Mouse (Mus musculus) midbrain, embryonic 16.5 days (tissue): ENCODE results near the gene S1pr4. TPM values are rescaled to one million over a fixed set of nuclear protein-coding genes. Genes with fewer than 3 reads are reported as not detected.

Experiments used
- ATAC-seq: fragments of 200-750 bp; cut with Nextera tagmentation; 2 replicates; pipeline ENCODE4 v1.8.0; 2017; ENCODE audit warnings: moderate TSS enrichment
- H3K27ac ChIP-seq: fragments of 300-500 bp; sonication (generic); 2 replicates; pipeline ENCODE4 v1.5.1; 2014; ENCODE audit warnings: mild to moderate bottlenecking, low read length, mixed read lengths
- H3K27me3 ChIP-seq: fragments of 300-500 bp; sonication (generic); 2 replicates; pipeline ENCODE4 v1.6.1; 2014; ENCODE audit warnings: low read depth, low read length, mixed read lengths; ENCODE audit not compliant: control insufficient read depth, insufficient read depth
- H3K36me3 ChIP-seq: fragments of 300-500 bp; sonication (generic); 2 replicates; pipeline ENCODE4 v1.6.1; 2014; ENCODE audit warnings: mild to moderate bottlenecking, low read length, moderate library complexity, mixed read lengths; ENCODE audit not compliant: control insufficient read depth, insufficient read depth
- H3K4me1 ChIP-seq: fragments of 300-500 bp; sonication (generic); 2 replicates; pipeline ENCODE4 v1.6.1; 2014; ENCODE audit warnings: mild to moderate bottlenecking, low read length, mixed read lengths; ENCODE audit not compliant: control insufficient read depth, insufficient read depth
- H3K4me2 ChIP-seq: fragments of 300-500 bp; sonication (generic); 2 replicates; pipeline ENCODE4 v1.6.1; 2014; ENCODE audit warnings: mild to moderate bottlenecking, low read length, mixed read lengths
- H3K4me3 ChIP-seq: fragments of 300-500 bp; sonication (generic); 2 replicates; pipeline ENCODE4 v1.5.1; 2014; ENCODE audit warnings: low read depth, mild to moderate bottlenecking, low read length, moderate library complexity, mixed read lengths
- H3K9ac ChIP-seq: fragments of 300-500 bp; sonication (generic); 2 replicates; pipeline ENCODE4 v1.6.1; 2014; ENCODE audit warnings: low read depth, low read length, mixed read lengths
- H3K9me3 ChIP-seq: fragments of 300-500 bp; sonication (generic); replicated peaks from 2 replicates; pipeline ENCODE4 v1.6.1; 2014; ENCODE audit warnings: mild to moderate bottlenecking, low read length, mixed read lengths; ENCODE audit not compliant: control insufficient read depth, poor library complexity, severe bottlenecking
- WGBS: fragments of 180-500 bp; shearing (Covaris S2); extraction: QIAGEN DNeasy Blood & Tissue Kit; methylation state at CpG from one replicate; pipeline ENCODE4 v1.1.7; 2014; 5-methylcytosine and 5-hydroxymethylcytosine counted together
- polyA plus RNA-seq: library from polyadenylated mRNA; unstranded; fragments of >200 nt; fragmentation: Nextera tagmentation; extraction: Ambion mirVana; gene quantifications from 2 replicates; pipeline ENCODE4 v1.2.1, GENCODE M21; 2015

Gene S1pr4
- polyA plus RNA-seq, 1 experiment from 2014 or later = 0.44 TPM

DNA sequence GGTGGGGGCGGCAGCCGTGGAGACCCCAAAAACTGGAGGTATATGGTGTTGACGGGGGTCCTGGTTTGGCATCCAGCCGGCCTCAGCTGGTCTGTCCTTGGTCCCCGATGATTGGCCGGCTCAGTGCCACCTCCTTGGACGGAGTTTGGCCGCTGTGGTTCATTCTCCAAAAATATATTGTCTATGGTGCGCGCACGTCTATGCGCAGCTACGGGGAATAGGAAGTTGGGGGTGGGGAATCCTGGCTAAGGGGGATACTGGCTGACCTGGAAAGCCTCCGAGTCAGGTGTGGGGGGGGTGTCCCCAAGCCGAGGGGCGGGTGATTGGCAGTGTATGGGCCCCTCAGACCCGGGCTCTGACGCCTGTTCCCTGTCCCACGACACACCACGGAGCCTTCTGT lies 39.5 kb downstream of the S1pr4 start:
- Histone ChIP-seq H3K36me3 (peaks cover 3% of the 10 kb centered on the region; the same call in 1 of the 2 replicates), H3K4me1 (peaks cover 6% of the 10 kb centered on the region; the same call in 1 of the 2 replicates), H3K9me3 (no peaks in the 10 kb centered on the region), H3K4me2 (no peak overlapping the region), H3K4me3 (no peak overlapping the region), H3K27me3 (peaks cover 9% of the 10 kb centered on the region), H3K27ac (no peak overlapping the region), H3K9ac (no peak overlapping the region)
- 33% methylated on average over 20 of the region's 20 CpGs for WGBS
- no peak for ATAC-seq

- WGBS = 73% methylated on average over 21 of the region's 21 CpGs
- Histone ChIP-seq H3K4me3 (no peak overlapping the region), H3K27me3 (peaks cover 19% of the 10 kb centered on the region), H3K9me3 (no peaks in the 10 kb centered on the region), H3K9ac (no peak overlapping the region), H3K4me1 (peaks cover 2% of the 10 kb centered on the region; the same call in 1 of the 2 replicates), H3K36me3 (peaks cover 3% of the 10 kb centered on the region; the same call in 1 of the 2 replicates), H3K27ac (no peak overlapping the region), H3K4me2 (no peak overlapping the region)
- no peak for ATAC-seq
Observed at GRCm38 (mm10) chr10:81459399-81459798, 40.5 kb downstream of the S1pr4 start.

GRCm38 (mm10) chr10:81458267-81458666 lies 41.7 kb downstream of the S1pr4 start:
- H3K27ac ChIP-seq = no peak overlapping the region
- no peak overlapping the region for H3K4me2 ChIP-seq
- H3K4me3 ChIP-seq = no peak overlapping the region
- 86% methylated on average over 6 of the region's 6 CpGs for WGBS
- ATAC-seq = no peak
- H3K9me3 ChIP-seq = no peaks in the 10 kb centered on the region
- H3K9ac ChIP-seq = no peak overlapping the region
- H3K27me3 ChIP-seq = peaks cover 29% of the 10 kb centered on the region
- H3K36me3 ChIP-seq = peaks cover 3% of the 10 kb centered on the region; the same call in 1 of the 2 replicates
- no peaks in the 10 kb centered on the region for H3K4me1 ChIP-seq

- Histone ChIP-seq H3K9me3 (no peaks in the 10 kb centered on the region), H3K4me1 (no peaks in the 10 kb centered on the region), H3K27ac (no peak overlapping the region), H3K27me3 (peaks cover 35% of the 10 kb centered on the region), H3K36me3 (peaks cover 3% of the 10 kb centered on the region; the same call in 1 of the 2 replicates), H3K9ac (no peak overlapping the region), H3K4me3 (no peak overlapping the region), H3K4me2 (no peak overlapping the region)
- no peak for ATAC-seq
- WGBS = 82% methylated on average over 8 of the region's 8 CpGs
Observed at GRCm38 (mm10) chr10:81457624-81458023, 42.3 kb downstream of the S1pr4 start.

DNA sequence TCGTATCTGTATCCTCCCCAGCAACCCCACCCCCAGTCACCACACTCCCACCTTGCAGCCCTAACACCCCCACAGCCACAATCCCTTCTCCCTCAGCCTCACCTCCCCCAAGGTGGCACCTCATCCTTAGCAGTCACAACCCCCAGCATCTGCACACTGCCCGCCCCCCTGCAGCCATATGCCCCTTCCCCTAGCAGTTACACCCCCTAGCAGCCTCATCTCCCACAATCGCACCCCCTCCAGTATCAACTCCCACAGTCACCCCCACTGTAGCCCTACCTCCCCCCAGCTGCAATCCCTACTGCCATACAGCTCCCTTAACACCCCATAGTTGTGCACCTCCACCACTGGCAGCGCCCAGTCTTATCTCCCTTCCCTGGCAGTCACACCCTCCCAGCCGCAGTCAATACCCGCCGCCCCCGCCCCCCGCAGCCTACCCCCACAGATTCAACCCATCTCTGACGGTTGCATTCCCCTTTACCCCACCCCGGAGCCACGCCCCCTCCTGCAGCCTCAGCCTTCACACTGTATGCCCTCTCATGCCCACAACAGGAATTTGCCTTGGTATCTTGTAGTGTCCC lies 42.9 kb downstream of the S1pr4 start:
- ATAC-seq = no peak
- Histone ChIP-seq H3K27me3 (peaks cover 40% of the 10 kb centered on the region), H3K36me3 (no peaks in the 10 kb centered on the region), H3K4me1 (no peaks in the 10 kb centered on the region), H3K4me3 (no peak overlapping the region), H3K9ac (no peak overlapping the region), H3K4me2 (no peak overlapping the region), H3K27ac (no peak overlapping the region), H3K9me3 (no peaks in the 10 kb centered on the region)
- 56% methylated on average over 12 of the region's 12 CpGs for WGBS

- no peaks in the 10 kb centered on the region for H3K4me1 ChIP-seq
- H3K36me3 ChIP-seq = no peaks in the 10 kb centered on the region
- H3K27ac ChIP-seq = no peak within 1 kb of the TSS
- no peak for ATAC-seq
- no peaks in the 10 kb centered on the region for H3K9me3 ChIP-seq
- H3K4me3 ChIP-seq = no peak within 1 kb of the TSS
- H3K4me2 ChIP-seq = no peak within 1 kb of the TSS
- WGBS = 69% methylated on average over 28 of the region's 28 CpGs
- H3K9ac ChIP-seq = no peak within 1 kb of the TSS
- peaks cover 53% of the 10 kb centered on the region for H3K27me3 ChIP-seq
Observed at GRCm38 (mm10) chr10:81455181-81455895, 44.6 kb downstream of the S1pr4 start, which contains the start of gene Nfic. Nfic (minus strand) TSS chr10:81455635.

DNA sequence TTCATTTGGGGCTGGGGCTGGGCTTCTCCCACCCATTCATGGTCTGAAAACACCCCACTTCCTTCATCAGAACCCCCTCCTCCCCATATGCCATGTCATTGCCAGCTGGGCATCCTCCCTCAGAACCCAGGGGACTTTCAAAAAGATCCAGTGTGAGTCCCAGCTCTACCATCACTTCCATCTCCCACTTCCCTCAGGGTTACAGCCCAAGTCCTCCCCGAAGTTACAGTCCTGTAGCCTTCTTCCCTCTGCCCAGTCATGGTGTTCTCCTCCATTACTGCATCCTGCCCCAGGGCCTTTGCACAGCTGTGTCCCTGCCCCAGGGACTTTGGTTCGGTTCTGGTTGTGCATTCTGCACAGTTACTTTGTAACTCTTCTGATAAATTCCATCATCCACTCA lies 45.8 kb downstream of the S1pr4 start:
- H3K4me3 ChIP-seq = no peak overlapping the region
- no peaks in the 10 kb centered on the region for H3K9me3 ChIP-seq
- no peak overlapping the region for H3K27ac ChIP-seq
- H3K9ac ChIP-seq = no peak overlapping the region
- H3K4me1 ChIP-seq = no peaks in the 10 kb centered on the region
- no peaks in the 10 kb centered on the region for H3K36me3 ChIP-seq
- WGBS = 74% methylated on average over 2 of the region's 2 CpGs
- ATAC-seq = no peak
- H3K4me2 ChIP-seq = no peak overlapping the region
- H3K27me3 ChIP-seq = peaks cover 53% of the 10 kb centered on the region

- Histone ChIP-seq H3K4me3 (no peak overlapping the region), H3K27me3 (peaks cover 56% of the 10 kb centered on the region), H3K4me1 (no peaks in the 10 kb centered on the region), H3K4me2 (no peak overlapping the region), H3K9ac (no peak overlapping the region), H3K9me3 (no peaks in the 10 kb centered on the region), H3K36me3 (no peaks in the 10 kb centered on the region), H3K27ac (no peak overlapping the region)
- no peak for ATAC-seq
- 6% methylated on average over 14 of the region's 14 CpGs for WGBS
Observed at GRCm38 (mm10) chr10:81452947-81453288, 47.0 kb downstream of the S1pr4 start.

- Histone ChIP-seq H3K27ac (no peak overlapping the region), H3K36me3 (no peaks in the 10 kb centered on the region), H3K4me1 (no peaks in the 10 kb centered on the region), H3K27me3 (peaks cover 56% of the 10 kb centered on the region), H3K9me3 (no peaks in the 10 kb centered on the region), H3K9ac (0 out of 2 replicates have a peak overlapping the region, but pooled peaks have one; percentile 34), H3K4me2 (no peak overlapping the region), H3K4me3 (no peak overlapping the region)
- 8% methylated on average over 36 of the region's 36 CpGs for whole genome bisulfite sequencing
- no peak for ATAC-seq
Observed at GRCm38 (mm10) chr10:81452237-81452946, 47.5 kb downstream of the S1pr4 start.
